Mouse (Mus musculus) lung, postnatal 14 days (tissue): Measurements from ENCODE around the gene Plxdc1.

ENCODE experiments used
- DNase-seq: peaks from one replicate; pipeline ENCODE4 v3.0.0; 2021

Plxdc1 gene

GRCm38 (mm10) chr11:97985727-97986677, at the start of gene Plxdc1:
TSS of gene Plxdc1 (minus strand) at chr11:97986444.
- DNase-seq: peak; percentile 53

- peak; percentile 36 for DNase-seq
These were observed 49.7 kb upstream of the Plxdc1 start for GRCm38 (mm10) chr11:98035977-98036377.

GRCm38 (mm10) chr11:98034840-98035239, 48.6 kb upstream of the Plxdc1 start:
- DNase-seq: no peak

- DNase-seq: no peak
These were observed 47.8 kb upstream of the Plxdc1 start for GRCm38 (mm10) chr11:98034061-98034460.

- DNase-seq: peak; percentile 87
These were observed 45.2 kb upstream of the Plxdc1 start for GRCm38 (mm10) chr11:98031443-98031770.

GRCm38 (mm10) chr11:98030701-98031442, 44.6 kb upstream of the Plxdc1 start:
- no peak for DNase-seq

- no peak for DNase-seq
These were observed 41.5 kb upstream of the Plxdc1 start for GRCm38 (mm10) chr11:98027785-98028184.

- no peak for DNase-seq
These were observed 41.0 kb upstream of the Plxdc1 start for GRCm38 (mm10) chr11:98027297-98027688.

- DNase-seq: peak; percentile 94
These were observed 40.5 kb upstream of the Plxdc1 start, which contains the start of gene Rpl19 for GRCm38 (mm10) chr11:98026570-98027296. TSS of gene Rpl19 (plus strand) at chr11:98026710.

- DNase-seq: no peak
These were observed 40.0 kb upstream of the Plxdc1 start for GRCm38 (mm10) chr11:98026248-98026569.

GRCm38 (mm10) chr11:98024516-98024915, 38.3 kb upstream of the Plxdc1 start:
- DNase-seq: no peak

GRCm38 (mm10) chr11:98022555-98023371, 36.5 kb upstream of the Plxdc1 start, which contains the start of gene Cacnb1:
TSS of gene Cacnb1 (minus strand) at chr11:98023034.
- DNase-seq: peak; percentile 75

GRCm38 (mm10) chr11:98022253-98022554, 36.0 kb upstream of the Plxdc1 start:
- DNase-seq: no peak

- no peak for DNase-seq
These were observed 35.5 kb upstream of the Plxdc1 start for GRCm38 (mm10) chr11:98021565-98022252.

GRCm38 (mm10) chr11:98021118-98021517, 34.9 kb upstream of the Plxdc1 start:
- no peak for DNase-seq

GRCm38 (mm10) chr11:98020710-98021109, 34.5 kb upstream of the Plxdc1 start:
- no peak for DNase-seq

GRCm38 (mm10) chr11:98019883-98020610, 33.8 kb upstream of the Plxdc1 start:
- no peak for DNase-seq

- DNase-seq: no peak
These were observed 32.8 kb upstream of the Plxdc1 start for GRCm38 (mm10) chr11:98018858-98019641.

GRCm38 (mm10) chr11:98018222-98018621, 32.0 kb upstream of the Plxdc1 start:
- no peak for DNase-seq

GRCm38 (mm10) chr11:98016824-98017223, 30.6 kb upstream of the Plxdc1 start:
- DNase-seq: no peak
